Mouse (Mus musculus) bone marrow, adult 2 months (tissue): ENCODE results near the gene Ctu2.

Source experiments
- CTCF ChIP-seq: fragments of 200-500 bp; IDR thresholded peaks from 2 replicates; pipeline ENCODE4 v1.5.1; 2011; ENCODE audit warnings: low read length, control low read depth; ENCODE audit not compliant: control insufficient read depth, insufficient read depth
- POLR2A ChIP-seq: fragments of 200-500 bp; IDR thresholded peaks from 2 replicates; pipeline ENCODE4 v1.6.1; 2011; ENCODE audit warnings: low read depth, mild to moderate bottlenecking, control low read depth, low read length, borderline replicate concordance; ENCODE audit not compliant: control insufficient read depth

DNA sequence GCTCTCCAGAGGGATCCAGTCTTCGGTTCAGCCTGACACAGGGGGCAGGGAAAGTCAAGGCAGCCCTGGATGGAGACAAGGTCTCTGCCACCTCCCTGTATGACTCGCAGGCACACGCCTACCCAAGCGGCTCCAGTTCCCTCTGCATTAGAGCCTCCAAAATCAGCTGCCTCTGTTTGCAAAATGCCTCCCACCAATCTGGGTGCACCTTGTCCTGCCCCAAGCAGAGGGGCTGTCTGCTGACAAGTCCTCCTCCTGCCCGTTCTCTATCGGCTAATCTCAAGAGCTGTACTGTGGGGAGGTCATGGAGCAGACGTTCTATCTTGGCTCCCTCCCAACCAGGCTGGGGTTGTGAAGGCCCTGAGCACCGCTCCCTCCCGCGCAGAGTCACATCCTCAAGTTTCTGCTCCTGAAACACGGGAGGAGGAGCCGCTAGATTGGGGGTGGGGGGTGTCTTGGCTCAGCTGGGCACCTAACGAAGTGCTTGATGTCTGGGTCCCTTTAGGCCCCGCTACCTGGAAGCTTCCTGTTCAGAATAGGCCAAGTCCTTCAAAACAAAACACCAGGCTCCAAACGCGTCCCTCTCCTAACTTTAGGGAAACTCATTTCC is 887 bp upstream of the Ctu2 start:
- no peak for TF ChIP-seq POLR2A
- TF ChIP-seq CTCF: no peak
